Mouse (Mus musculus) NIH3T3 (cell line): Measurements from ENCODE around the gene Rora.
A peak's percentile ranks its signal among the peaks of the same experiment; 100 is the strongest.
"Not testable (repeated sequence)": the region's sequence is repeated elsewhere in the genome, so short reads cannot be mapped to it uniquely, and the experiment has no call there.

Experiments used
- DNase-seq: peaks from one replicate; pipeline ENCODE4 v3.0.0-alpha.2; 2012; ENCODE audit warnings: low read depth

The Rora gene

GRCm38 (mm10) chr9:69090749-69091270 lies 437.2 kb downstream of the Rora start:
- no peak for DNase-seq

DNA sequence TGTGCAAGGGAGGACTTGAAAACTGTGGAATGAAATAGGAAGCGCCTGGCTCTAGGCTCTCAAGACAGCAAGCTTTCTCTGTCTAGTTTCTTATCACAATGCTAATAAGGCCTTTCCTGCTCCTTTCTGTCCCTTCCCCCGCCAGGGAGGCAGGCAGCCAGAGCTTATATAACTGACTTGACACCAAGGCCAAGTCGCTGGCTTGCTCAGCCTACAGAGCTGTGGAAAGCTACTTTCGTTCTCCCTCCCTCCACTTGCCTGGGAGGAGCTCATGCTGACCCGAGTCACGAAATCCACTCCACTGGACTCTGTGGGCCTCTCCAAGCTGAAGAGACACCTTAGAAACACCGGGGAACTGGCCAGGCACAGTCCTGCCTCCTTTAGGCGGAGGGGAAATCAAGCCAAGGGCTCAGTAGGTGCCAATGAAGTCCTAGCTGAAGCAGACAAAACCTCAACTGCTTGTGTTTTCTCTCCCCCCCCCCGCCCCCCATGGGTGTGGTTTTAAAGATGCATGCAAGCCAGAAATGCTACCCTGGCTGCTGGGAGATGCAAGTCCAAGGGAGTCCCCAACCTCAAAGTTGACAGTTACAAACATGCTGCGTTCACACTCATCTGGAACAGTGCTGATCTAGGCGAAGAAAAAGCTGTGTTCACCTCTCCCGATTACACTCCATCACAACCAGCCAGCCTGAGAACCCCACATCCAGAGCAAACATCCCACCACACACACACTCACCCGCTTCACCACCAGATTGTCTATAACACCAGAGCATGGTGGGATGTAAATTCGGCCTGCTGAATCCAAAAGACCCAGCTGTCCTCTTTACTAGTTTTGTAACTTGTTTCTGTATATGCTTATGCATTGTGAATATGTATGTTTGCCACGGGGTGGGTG lies 438.8 kb downstream of the Rora start:
- DNase-seq = peak; percentile 6

- DNase-seq = not testable (repeated sequence)
Measured at GRCm38 (mm10) chr9:69100153-69100756, 446.7 kb downstream of the Rora start.

GRCm38 (mm10) chr9:69104321-69104720 lies 450.7 kb downstream of the Rora start:
- DNase-seq = no peak

- DNase-seq = no peak
Measured at GRCm38 (mm10) chr9:69109618-69110300, 456.2 kb downstream of the Rora start.

- DNase-seq = no peak
Measured at GRCm38 (mm10) chr9:69110301-69110674, 456.7 kb downstream of the Rora start.

- no peak for DNase-seq
Measured at GRCm38 (mm10) chr9:69110706-69111105, 457.1 kb downstream of the Rora start.

DNA sequence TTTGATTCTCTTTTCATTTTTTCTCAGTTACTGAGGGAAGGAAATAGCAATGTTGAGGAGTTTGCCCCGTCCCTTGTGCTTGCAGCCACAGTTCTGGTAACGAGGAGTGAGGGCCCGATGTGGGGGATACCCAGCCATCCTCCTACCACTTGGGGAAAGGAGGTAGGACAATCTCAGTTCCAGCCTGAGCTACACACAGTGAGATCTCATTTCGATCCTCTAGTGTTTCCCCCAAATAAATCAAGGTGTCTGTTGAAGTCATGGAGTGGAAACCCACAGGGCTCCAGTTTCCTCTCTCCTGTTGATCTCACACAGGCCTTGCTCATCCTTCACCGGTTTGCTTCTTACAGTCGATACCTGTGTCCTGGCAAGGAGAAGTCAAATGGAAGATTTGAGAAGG lies 458.0 kb downstream of the Rora start:
- no peak for DNase-seq

DNA sequence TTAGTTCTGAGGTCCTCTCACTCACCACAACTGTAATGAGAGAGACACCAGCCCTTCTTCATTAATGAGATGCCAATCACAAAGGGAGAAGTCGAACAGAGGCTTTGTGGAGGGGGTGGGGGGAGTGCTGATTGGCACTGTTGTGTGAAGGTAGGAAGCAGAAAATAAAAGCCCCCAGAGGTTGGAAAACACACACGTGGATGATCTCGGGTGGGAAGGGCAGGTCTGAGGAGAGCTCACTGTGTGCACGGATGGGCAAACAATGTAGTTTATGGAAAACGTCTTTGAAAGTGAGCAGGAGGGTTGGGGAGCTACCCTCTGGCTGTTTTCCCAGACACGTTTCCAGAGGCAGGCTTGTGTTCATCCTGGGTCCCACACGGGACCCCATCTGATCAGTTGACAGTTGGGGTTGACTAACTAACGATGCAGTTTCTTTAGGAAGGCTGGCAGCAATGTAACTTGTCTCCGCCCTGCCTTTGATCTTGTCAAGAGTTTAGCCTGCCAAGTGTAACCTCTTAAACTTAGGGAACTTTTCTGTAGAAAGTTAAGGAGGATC lies 460.9 kb downstream of the Rora start:
- no peak for DNase-seq

DNA sequence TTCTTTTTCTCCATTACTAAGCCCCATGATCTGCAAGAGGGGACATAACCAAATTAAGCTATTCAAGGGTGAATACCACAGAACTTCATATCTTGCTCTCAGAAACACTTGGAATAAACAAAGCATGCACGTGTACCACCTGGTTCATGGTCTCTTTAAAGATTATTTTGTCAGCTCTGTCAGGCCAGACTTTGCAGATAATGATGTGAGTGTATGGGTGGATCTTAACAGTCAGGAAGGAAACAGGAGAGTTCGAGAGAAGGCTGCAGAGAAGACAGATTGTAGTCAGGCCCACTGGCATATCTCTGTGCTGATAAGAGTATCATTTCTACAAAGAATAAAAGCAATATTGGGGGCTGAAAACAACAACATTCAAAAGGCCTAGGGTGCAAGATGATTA lies 463.2 kb downstream of the Rora start:
- no peak for DNase-seq

DNA sequence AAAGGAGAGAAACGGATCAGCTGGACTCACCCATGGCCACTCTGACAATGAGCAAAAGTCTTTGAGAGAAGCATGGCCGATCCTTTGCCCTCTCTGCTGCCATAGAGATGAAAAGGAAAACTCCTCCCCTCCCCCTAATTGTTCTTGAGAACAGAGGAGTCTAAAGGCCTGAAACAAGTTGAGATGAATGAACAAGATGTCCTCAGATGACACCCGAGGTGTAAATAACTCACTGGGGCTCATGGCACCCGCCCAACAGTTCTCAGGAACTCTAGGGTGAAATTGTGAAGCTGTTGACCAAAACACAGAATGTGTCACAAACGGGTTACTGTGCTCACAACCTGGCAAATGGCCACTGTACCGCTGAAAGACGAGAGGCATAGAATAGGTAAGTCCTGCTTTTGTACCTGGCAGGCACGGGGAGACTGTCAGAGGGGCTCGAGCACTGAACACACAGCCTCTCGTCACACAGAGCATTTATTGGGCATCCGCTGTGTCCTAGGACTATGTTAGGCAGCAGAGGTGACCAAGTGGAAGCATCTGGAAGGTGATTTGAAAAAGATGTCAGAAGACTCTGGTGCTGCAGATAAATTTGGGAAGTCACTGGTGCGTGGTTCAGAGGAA lies 467.6 kb downstream of the Rora start:
- DNase-seq = no peak

DNA sequence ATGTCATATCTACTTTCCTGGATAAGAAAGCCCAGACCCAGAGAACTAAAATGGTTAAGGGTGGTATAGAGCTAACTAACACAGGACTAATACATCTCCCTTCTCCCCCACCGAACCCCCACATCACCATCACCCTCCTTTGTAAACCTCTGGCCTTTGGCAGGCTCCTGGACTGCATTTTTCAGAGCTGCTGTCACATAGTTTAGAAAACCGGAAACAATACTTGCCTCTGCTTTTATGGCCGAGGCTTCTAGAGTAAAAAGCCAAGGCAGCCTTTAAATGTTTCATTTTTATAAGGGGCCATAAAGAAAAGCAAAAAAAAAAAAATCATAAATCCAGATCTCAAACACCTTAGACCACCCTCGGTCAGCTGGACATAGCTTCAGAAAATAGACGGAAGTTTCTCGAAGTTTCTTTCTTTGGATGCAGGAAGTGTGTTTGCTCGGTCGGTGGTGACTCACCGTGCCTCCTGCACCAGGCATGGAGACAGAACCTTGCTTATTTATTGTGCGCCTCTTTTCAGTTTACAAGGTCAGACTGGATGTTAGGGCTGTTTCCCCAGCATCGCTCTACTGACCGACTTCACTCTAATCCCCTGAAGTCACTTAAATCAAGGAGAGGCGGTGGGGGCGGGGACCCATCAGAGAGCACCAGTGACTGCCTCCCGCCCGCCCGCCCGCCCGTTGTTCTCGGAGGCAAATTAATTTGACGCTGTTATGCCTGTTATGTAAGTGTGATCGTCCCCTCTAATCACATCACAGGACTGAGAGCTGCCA lies 471.6 kb downstream of the Rora start:
- peak; percentile 23 for DNase-seq

DNA sequence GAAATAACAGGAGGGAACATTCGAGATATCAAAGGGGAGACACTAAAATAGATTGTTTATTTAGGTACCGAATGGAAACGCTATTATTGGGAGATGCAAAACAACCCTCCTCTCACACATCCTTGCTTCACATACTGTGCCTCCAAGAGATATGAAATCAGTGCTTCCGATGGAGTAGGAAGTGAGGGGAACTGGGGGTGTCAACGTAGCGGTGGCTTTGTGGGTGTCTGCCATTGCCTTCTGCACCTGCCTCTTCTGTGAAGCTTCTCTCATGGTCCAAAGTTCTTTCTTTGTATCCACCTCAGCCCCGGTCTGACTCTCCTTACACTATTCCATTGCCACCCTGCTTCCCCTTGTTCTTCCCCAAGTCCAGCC lies 472.2 kb downstream of the Rora start:
- no peak for DNase-seq

- no peak for DNase-seq
Measured at GRCm38 (mm10) chr9:69126595-69126994, 473.0 kb downstream of the Rora start.

DNA sequence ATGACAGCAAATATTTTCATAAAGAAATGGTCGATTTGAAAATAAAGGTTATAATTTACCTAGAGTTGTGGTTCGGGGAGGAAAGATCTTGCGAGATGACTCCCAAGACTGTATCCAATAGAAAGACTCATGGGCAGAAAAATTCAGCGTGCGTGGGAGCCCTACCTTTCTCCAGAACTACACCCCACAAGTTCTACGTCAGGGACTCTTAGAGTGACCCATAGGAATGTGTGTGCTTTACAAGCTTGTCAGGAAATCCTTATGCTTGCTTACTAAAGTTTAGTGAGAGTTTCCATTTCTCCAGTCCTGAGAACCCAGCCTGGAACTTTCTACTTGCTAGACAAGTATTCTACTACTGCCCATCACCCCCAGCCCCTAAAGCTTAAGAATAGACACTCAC lies 474.7 kb downstream of the Rora start:
- no peak for DNase-seq

DNA sequence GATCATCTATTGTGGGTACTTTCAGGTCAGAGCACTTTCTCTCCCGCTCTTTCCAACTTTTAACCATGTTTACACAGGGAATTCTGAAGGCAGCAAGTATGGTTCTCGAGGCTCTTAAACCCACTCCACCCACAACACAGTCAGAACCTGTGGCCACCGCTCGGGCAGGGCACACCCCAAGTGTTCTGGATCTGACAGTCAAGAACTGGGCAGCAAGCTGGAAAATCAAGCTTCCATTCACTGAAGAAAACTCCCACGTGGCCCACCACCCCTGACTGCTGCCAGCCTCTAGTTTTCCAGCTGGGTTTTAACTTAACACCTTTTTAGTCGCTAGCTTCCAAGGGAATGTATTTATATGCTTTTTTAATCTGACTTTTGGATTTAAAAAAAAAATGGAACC lies 479.4 kb downstream of the Rora start:
- no peak for DNase-seq

DNA sequence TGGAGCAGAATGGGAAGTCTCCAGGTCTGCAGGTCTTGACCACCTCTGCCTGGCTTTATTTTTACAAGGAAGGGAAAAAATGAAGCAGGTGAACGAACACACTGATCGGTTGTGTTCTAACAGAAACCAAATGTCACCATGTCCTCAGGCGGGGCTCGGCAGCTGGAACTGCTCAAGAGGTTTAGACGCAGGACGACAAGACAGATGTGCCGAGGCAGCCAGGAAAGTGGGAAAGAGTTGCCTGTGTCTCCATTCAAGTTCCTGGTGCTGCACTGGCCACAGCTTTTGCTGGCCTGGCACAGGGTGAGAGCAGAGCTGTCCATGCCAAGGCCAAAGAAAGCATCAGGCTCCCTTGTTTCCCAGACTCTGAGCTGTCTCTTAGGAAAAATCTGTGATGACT lies 480.1 kb downstream of the Rora start:
- no peak for DNase-seq

DNA sequence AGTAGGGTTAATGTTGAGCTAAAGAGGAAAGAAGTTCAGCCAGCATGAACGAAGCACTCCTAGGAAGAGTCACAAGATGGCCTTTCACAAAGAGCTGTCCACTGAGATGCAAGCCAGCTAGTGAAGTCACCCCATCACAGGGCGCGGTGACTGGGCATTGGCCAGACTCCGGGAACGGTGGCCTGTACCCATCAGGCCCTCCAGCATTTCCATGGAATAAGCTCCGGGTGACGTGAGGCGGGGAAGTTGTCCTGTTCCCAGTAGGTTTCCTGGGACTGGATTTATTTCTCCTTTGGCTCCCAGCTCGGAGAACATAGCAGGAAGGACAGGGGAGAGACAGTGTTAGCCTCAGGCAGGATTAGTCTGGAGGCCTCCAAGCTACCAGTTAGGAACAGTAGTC lies 481.0 kb downstream of the Rora start:
- DNase-seq = no peak

GRCm38 (mm10) chr9:69136821-69137220 lies 483.2 kb downstream of the Rora start:
- DNase-seq = no peak

DNA sequence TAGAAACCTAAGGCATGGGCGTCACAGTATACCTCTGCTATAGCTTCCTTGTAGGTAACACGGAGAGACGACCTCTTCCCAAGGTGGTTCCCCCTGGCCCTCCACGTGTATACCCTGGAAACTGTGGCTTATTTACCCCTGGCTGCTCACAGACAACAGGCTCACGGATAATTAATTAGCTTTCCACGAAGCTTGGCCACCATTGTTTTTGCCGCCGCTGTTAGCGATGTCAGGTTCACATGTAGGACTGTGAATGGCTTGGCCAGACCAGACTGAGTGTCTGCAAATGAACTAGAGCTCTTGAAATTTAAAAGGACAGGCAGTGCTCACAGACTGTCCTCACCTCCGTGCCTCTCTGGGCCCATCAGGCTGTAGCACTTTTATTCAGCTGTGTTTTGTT lies 483.8 kb downstream of the Rora start:
- DNase-seq = no peak

DNA sequence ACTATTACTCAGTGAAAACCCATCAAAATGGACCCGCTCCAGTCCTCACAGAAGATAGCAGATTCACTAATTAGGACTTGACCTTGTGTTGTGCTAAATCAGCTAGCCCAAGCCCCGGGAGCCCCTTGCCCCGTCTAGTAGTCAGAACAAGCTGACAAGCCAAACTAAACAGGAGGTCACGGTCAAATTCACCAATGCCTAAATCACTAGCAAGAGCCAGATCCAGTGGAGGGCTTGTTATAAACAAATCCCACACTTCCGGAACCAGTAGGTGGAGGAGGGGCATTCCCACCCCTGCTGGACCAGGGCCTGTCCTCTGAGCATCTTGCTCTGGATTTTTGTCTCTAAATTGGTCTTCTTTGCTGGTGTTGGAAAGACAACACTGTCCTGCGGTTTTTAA lies 486.6 kb downstream of the Rora start:
- no peak for DNase-seq
